Mouse (Mus musculus): Measurements from ENCODE around the gene Pycr1. TPM values are rescaled to one million over a fixed set of nuclear protein-coding genes. Genes with fewer than 3 reads are reported as not detected.
A peak's percentile ranks its signal among the peaks of the same experiment; 100 is the strongest.

The Pycr1 gene
- polyA plus RNA-seq, 1 experiment from 2014 or later = 34.1 TPM

GRCm38 (mm10) chr11:120622805-120623204 is 20.8 kb downstream of the Pycr1 start:
- ATAC-seq (ENCODE audit: low FRiP score, low read depth) = no peak
- whole genome bisulfite sequencing = 91% methylated on average over 6 of the region's 6 CpGs
- peaks cover 20% of the 10 kb centered on the region for H3K4me1 ChIP-seq
- H3K36me3 ChIP-seq = peaks cover 49% of the 10 kb centered on the region
- no peak overlapping the region for H3K4me3 ChIP-seq
- no peak overlapping the region for H3K4me2 ChIP-seq (replicated peaks)
- no peak overlapping the region for H3K9ac ChIP-seq (replicated peaks)
- no peak overlapping the region for H3K27ac ChIP-seq (replicated peaks)
- no peaks in the 10 kb centered on the region for H3K27me3 ChIP-seq
- H3K9me3 ChIP-seq = no peaks in the 10 kb centered on the region

- ATAC-seq (ENCODE audit: low FRiP score, low read depth) = no peak
- Histone ChIP-seq H3K4me3 (no peak overlapping the region), H3K27ac (replicated peaks) (no peak overlapping the region), H3K36me3 (peaks cover 45% of the 10 kb centered on the region), H3K4me1 (peaks cover 30% of the 10 kb centered on the region), H3K4me2 (replicated peaks) (no peak overlapping the region), H3K9me3 (no peaks in the 10 kb centered on the region), H3K27me3 (no peaks in the 10 kb centered on the region), H3K9ac (replicated peaks) (no peak overlapping the region)
- 94% methylated on average over 14 of the region's 14 CpGs for WGBS
These were observed 23.4 kb downstream of the Pycr1 start for GRCm38 (mm10) chr11:120620195-120620594.

GRCm38 (mm10) chr11:120618619-120619535 is 24.7 kb downstream of the Pycr1 start:
- ATAC-seq (ENCODE audit: low FRiP score, low read depth) = no peak
- Histone ChIP-seq H3K27ac (replicated peaks) (peak overlapping the region; percentile 77), H3K4me3 (0 out of 2 replicates have a peak overlapping the region, but pooled peaks have one; percentile 1), H3K9ac (replicated peaks) (no peak overlapping the region), H3K9me3 (no peaks in the 10 kb centered on the region), H3K4me2 (replicated peaks) (no peak overlapping the region), H3K36me3 (peaks cover 53% of the 10 kb centered on the region), H3K27me3 (no peaks in the 10 kb centered on the region), H3K4me1 (peaks cover 26% of the 10 kb centered on the region)
- WGBS = 92% methylated on average over 25 of the region's 25 CpGs

GRCm38 (mm10) chr11:120617519-120618112 is 26.0 kb downstream of the Pycr1 start, which contains the start of gene Pcyt2:
TSS of gene Pcyt2 (minus strand) at chr11:120617936.
- H3K9me3 ChIP-seq = no peaks in the 10 kb centered on the region
- H3K36me3 ChIP-seq = peaks cover 66% of the 10 kb centered on the region
- peak within 1 kb of the TSS; percentile 77 for H3K27ac ChIP-seq (replicated peaks)
- peaks cover 20% of the 10 kb centered on the region for H3K4me1 ChIP-seq
- H3K27me3 ChIP-seq = no peaks in the 10 kb centered on the region
- peak within 1 kb of the TSS; percentile 80 for H3K4me3 ChIP-seq
- peak; percentile 95 for ATAC-seq (ENCODE audit: low FRiP score, low read depth)
- peak within 1 kb of the TSS; percentile 82 for H3K9ac ChIP-seq (replicated peaks)
- under 1% methylated on average over 56 of the region's 56 CpGs for WGBS
- peak within 1 kb of the TSS; percentile 77 for H3K4me2 ChIP-seq (replicated peaks)

- 50% methylated on average over 4 of the region's 4 CpGs for WGBS
- peaks cover 20% of the 10 kb centered on the region for H3K4me1 ChIP-seq
- H3K4me3 ChIP-seq = peak overlapping the region; percentile 80
- H3K36me3 ChIP-seq = peaks cover 68% of the 10 kb centered on the region
- no peaks in the 10 kb centered on the region for H3K27me3 ChIP-seq
- no peak for ATAC-seq (ENCODE audit: low FRiP score, low read depth)
- H3K4me2 ChIP-seq (replicated peaks) = peak overlapping the region; percentile 77
- H3K9ac ChIP-seq (replicated peaks) = peak overlapping the region; percentile 82
- peak overlapping the region; percentile 77; the same call in 1 of the 2 replicates for H3K27ac ChIP-seq (replicated peaks)
- no peaks in the 10 kb centered on the region for H3K9me3 ChIP-seq
These were observed 26.8 kb downstream of the Pycr1 start for GRCm38 (mm10) chr11:120616617-120617294.

- H3K36me3 ChIP-seq = peaks cover 69% of the 10 kb centered on the region
- WGBS = 95% methylated on average over 11 of the region's 11 CpGs
These were observed 27.9 kb downstream of the Pycr1 start for GRCm38 (mm10) chr11:120615606-120616203.

GRCm38 (mm10) chr11:120615167-120615566 is 28.4 kb downstream of the Pycr1 start:
- WGBS = 95% methylated on average over 6 of the region's 6 CpGs
- Histone ChIP-seq H3K27ac (replicated peaks) (no peak overlapping the region), H3K27me3 (no peaks in the 10 kb centered on the region), H3K9me3 (no peaks in the 10 kb centered on the region), H3K4me1 (peaks cover 20% of the 10 kb centered on the region), H3K36me3 (peaks cover 69% of the 10 kb centered on the region), H3K9ac (replicated peaks) (no peak overlapping the region), H3K4me2 (replicated peaks) (no peak overlapping the region), H3K4me3 (no peak overlapping the region)
- no peak for ATAC-seq (ENCODE audit: low FRiP score, low read depth)

More at GRCm38 (mm10) chr11:120615606-120616203, 27.9 kb downstream of the Pycr1 start:
- Histone ChIP-seq H3K27ac (replicated peaks) (no peak overlapping the region; the same call in 1 of the 2 replicates), H3K4me1 (peaks cover 20% of the 10 kb centered on the region), H3K27me3 (no peaks in the 10 kb centered on the region), H3K4me3 (no peak overlapping the region), H3K9me3 (no peaks in the 10 kb centered on the region), H3K9ac (replicated peaks) (no peak overlapping the region), H3K4me2 (replicated peaks) (no peak overlapping the region)
- no peak for ATAC-seq (ENCODE audit: low FRiP score, low read depth)

- no peak overlapping the region for H3K4me2 ChIP-seq (replicated peaks)
- no peak for ATAC-seq (ENCODE audit: low FRiP score, low read depth)
- no peak overlapping the region for H3K9ac ChIP-seq (replicated peaks)
- no peaks in the 10 kb centered on the region for H3K9me3 ChIP-seq
- H3K4me1 ChIP-seq = peaks cover 26% of the 10 kb centered on the region
- peaks cover 70% of the 10 kb centered on the region for H3K36me3 ChIP-seq
- peaks cover 9% of the 10 kb centered on the region for H3K27me3 ChIP-seq
- WGBS = 87% methylated on average over 8 of the region's 8 CpGs
- no peak overlapping the region for H3K4me3 ChIP-seq
- H3K27ac ChIP-seq (replicated peaks) = no peak overlapping the region
These were observed 29.6 kb downstream of the Pycr1 start for GRCm38 (mm10) chr11:120613976-120614375.

- H3K27ac ChIP-seq (replicated peaks) = no peak overlapping the region
- peaks cover 14% of the 10 kb centered on the region for H3K27me3 ChIP-seq
- H3K36me3 ChIP-seq = peaks cover 65% of the 10 kb centered on the region
- H3K9me3 ChIP-seq = no peaks in the 10 kb centered on the region
- no peak overlapping the region for H3K4me2 ChIP-seq (replicated peaks)
- H3K9ac ChIP-seq (replicated peaks) = no peak overlapping the region
- whole genome bisulfite sequencing = 88% methylated on average over 10 of the region's 10 CpGs
- H3K4me3 ChIP-seq = no peak overlapping the region
- no peak for ATAC-seq (ENCODE audit: low FRiP score, low read depth)
- H3K4me1 ChIP-seq = peaks cover 30% of the 10 kb centered on the region
These were observed 30.0 kb downstream of the Pycr1 start for GRCm38 (mm10) chr11:120613481-120613972.

GRCm38 (mm10) chr11:120612763-120613162 is 30.8 kb downstream of the Pycr1 start:
- H3K9ac ChIP-seq (replicated peaks) = no peak overlapping the region
- no peak; the same call in 1 of the 2 replicates for ATAC-seq (ENCODE audit: low FRiP score, low read depth)
- H3K4me3 ChIP-seq = no peak overlapping the region
- WGBS = 42% methylated on average over 6 of the region's 6 CpGs
- no peaks in the 10 kb centered on the region for H3K9me3 ChIP-seq
- peaks cover 60% of the 10 kb centered on the region for H3K36me3 ChIP-seq
- H3K4me1 ChIP-seq = peaks cover 38% of the 10 kb centered on the region
- no peak overlapping the region for H3K27ac ChIP-seq (replicated peaks)
- H3K27me3 ChIP-seq = peaks cover 22% of the 10 kb centered on the region
- no peak overlapping the region for H3K4me2 ChIP-seq (replicated peaks)

- peaks cover 37% of the 10 kb centered on the region for H3K27me3 ChIP-seq
- H3K4me2 ChIP-seq (replicated peaks) = no peak overlapping the region
- peaks cover 24% of the 10 kb centered on the region for H3K4me1 ChIP-seq
- H3K9me3 ChIP-seq = no peaks in the 10 kb centered on the region
- WGBS = 73% methylated on average over 9 of the region's 9 CpGs
- no peak overlapping the region for H3K9ac ChIP-seq (replicated peaks)
- no peak overlapping the region for H3K27ac ChIP-seq (replicated peaks)
- no peak overlapping the region for H3K4me3 ChIP-seq
- peaks cover 70% of the 10 kb centered on the region for H3K36me3 ChIP-seq
- no peak for ATAC-seq (ENCODE audit: low FRiP score, low read depth)
These were observed 33.0 kb downstream of the Pycr1 start for GRCm38 (mm10) chr11:120610477-120611046.
